Mouse (Mus musculus): ENCODE measurements around the gene Lrch1.
A peak's percentile ranks its signal among the peaks of the same experiment; 100 is the strongest.

Lrch1 gene

GRCm38 (mm10) chr14:74731221-74732078, 216.2 kb downstream of the Lrch1 start:
- no peak for DNase-seq (ENCODE audit: low read depth, low spot score)

- DNase-seq (ENCODE audit: low read depth, low spot score), result no peak
Measured at GRCm38 (mm10) chr14:74723541-74723940, 224.1 kb downstream of the Lrch1 start.

GRCm38 (mm10) chr14:74709054-74709453, 238.6 kb downstream of the Lrch1 start:
- peak; percentile 43 for DNase-seq (ENCODE audit: low read depth, low spot score)

All from forelimb bud, embryonic 11.5 days (tissue).